Mouse (Mus musculus): ENCODE data around the gene Gpr161.
"Not testable (repeated sequence)": the region's sequence is repeated elsewhere in the genome, so short reads cannot be mapped to it uniquely, and the experiment has no call there.

The Gpr161 gene

GRCm38 (mm10) chr1:165316361-165316760 lies 20.8 kb downstream of the Gpr161 start:
- no peak for DNase-seq (ENCODE audit: low spot score)

- DNase-seq (ENCODE audit: low spot score), result peak; percentile 88
Observed at GRCm38 (mm10) chr1:165320141-165320934, 24.7 kb downstream of the Gpr161 start.

GRCm38 (mm10) chr1:165321393-165321861 lies 25.8 kb downstream of the Gpr161 start:
- DNase-seq (ENCODE audit: low spot score), result peak; percentile 44

GRCm38 (mm10) chr1:165321891-165322290 lies 26.3 kb downstream of the Gpr161 start:
- no peak for DNase-seq (ENCODE audit: low spot score)

GRCm38 (mm10) chr1:165322934-165323333 lies 27.3 kb downstream of the Gpr161 start:
- DNase-seq (ENCODE audit: low spot score), result no peak

GRCm38 (mm10) chr1:165327370-165327769 lies 31.8 kb downstream of the Gpr161 start:
- no peak for DNase-seq (ENCODE audit: low spot score)

- DNase-seq (ENCODE audit: low spot score), result no peak
Observed at GRCm38 (mm10) chr1:165327831-165328230, 32.2 kb downstream of the Gpr161 start.

- DNase-seq (ENCODE audit: low spot score), result not testable (repeated sequence)
Observed at GRCm38 (mm10) chr1:165328384-165329289, 33.0 kb downstream of the Gpr161 start.

- DNase-seq (ENCODE audit: low spot score), result no peak
Observed at GRCm38 (mm10) chr1:165330859-165331258, 35.3 kb downstream of the Gpr161 start.

GRCm38 (mm10) chr1:165332797-165333196 lies 37.2 kb downstream of the Gpr161 start:
- DNase-seq (ENCODE audit: low spot score), result no peak

GRCm38 (mm10) chr1:165342126-165342525 lies 46.5 kb downstream of the Gpr161 start:
- no peak for DNase-seq (ENCODE audit: low spot score)

GRCm38 (mm10) chr1:165344453-165344852 lies 48.9 kb downstream of the Gpr161 start:
- DNase-seq (ENCODE audit: low spot score), result no peak

- DNase-seq (ENCODE audit: low spot score), result no peak
Observed at GRCm38 (mm10) chr1:165348627-165349026, 53.0 kb downstream of the Gpr161 start.

GRCm38 (mm10) chr1:165356347-165356746 lies 60.8 kb downstream of the Gpr161 start:
- no peak for DNase-seq (ENCODE audit: low spot score)

GRCm38 (mm10) chr1:165363271-165363670 lies 67.7 kb downstream of the Gpr161 start:
- DNase-seq (ENCODE audit: low spot score), result no peak

GRCm38 (mm10) chr1:165365057-165365456 lies 69.5 kb downstream of the Gpr161 start:
- DNase-seq (ENCODE audit: low spot score), result no peak

GRCm38 (mm10) chr1:165370990-165371389 lies 75.4 kb downstream of the Gpr161 start:
- DNase-seq (ENCODE audit: low spot score), result no peak

GRCm38 (mm10) chr1:165373839-165374238 lies 78.2 kb downstream of the Gpr161 start:
- DNase-seq (ENCODE audit: low spot score), result no peak

Measured in urinary bladder, postnatal 14 days (tissue).